Mouse (Mus musculus) bone marrow, adult 2 months (tissue): ENCODE data around the gene Hps4. TPM values are rescaled to one million over a fixed set of nuclear protein-coding genes. Genes with fewer than 3 reads are reported as not detected.

Experiments used
- H3K27ac ChIP-seq: fragments of 200-500 bp; 2 replicates; pipeline ENCODE4 v1.5.1; 2012; ENCODE audit warnings: low read depth, mild to moderate bottlenecking, control low read depth, inconsistent platforms, low read length; ENCODE audit not compliant: control insufficient read depth, poor library complexity, insufficient read depth
- H3K4me1 ChIP-seq: fragments of 200-500 bp; 2 replicates; pipeline ENCODE4 v1.6.1; 2011; ENCODE audit warnings: low read length; ENCODE audit not compliant: control insufficient read depth, insufficient read depth
- H3K4me3 ChIP-seq: fragments of 200-500 bp; replicated peaks from 2 replicates; pipeline ENCODE3; 2011; ENCODE audit warnings: mild to moderate bottlenecking, low read depth, low read length, control low read depth; ENCODE audit not compliant: control insufficient read depth
- CTCF ChIP-seq: fragments of 200-500 bp; IDR thresholded peaks from 2 replicates; pipeline ENCODE4 v1.5.1; 2011; ENCODE audit warnings: low read length, control low read depth; ENCODE audit not compliant: control insufficient read depth, insufficient read depth
- POLR2A ChIP-seq: fragments of 200-500 bp; IDR thresholded peaks from 2 replicates; pipeline ENCODE4 v1.6.1; 2011; ENCODE audit warnings: low read depth, mild to moderate bottlenecking, control low read depth, low read length, borderline replicate concordance; ENCODE audit not compliant: control insufficient read depth
- WGBS: fragments of 180-500 bp; shearing (Covaris S2); methylation state at CpG from one replicate; pipeline ENCODE4 v1.1.7; 2018; 5-methylcytosine and 5-hydroxymethylcytosine counted together
- polyA plus RNA-seq: library from polyadenylated mRNA; stranded (reverse); fragments of >200 nt; gene quantifications from 2 replicates; pipeline ENCODE4 v1.2.4, GENCODE M21; 2011; ENCODE audit warnings: low replicate concordance; ENCODE audit not compliant: missing spikeins, insufficient read depth, insufficient read length

Gene Hps4
- polyA plus RNA-seq, 1 experiment = 42.4 TPM

GRCm38 (mm10) chr5:112343205-112343595 lies 317 bp downstream of the Hps4 start:
- peak overlapping the region; percentile 98 for H3K4me3 ChIP-seq
- H3K27ac ChIP-seq = 0 out of 2 replicates have a peak overlapping the region, but pooled peaks have one; percentile 5
- TF ChIP-seq CTCF (no peak), POLR2A (no peak)
- H3K4me1 ChIP-seq = no peaks in the 10 kb centered on the region; the same call in 1 of the 2 replicates
- WGBS = 0% methylated on average over 24 of the region's 24 CpGs

- TF ChIP-seq CTCF (no peak), POLR2A (no peak)
- Histone ChIP-seq H3K4me3 (no peak overlapping the region), H3K27ac (no peak overlapping the region), H3K4me1 (no peaks in the 10 kb centered on the region; the same call in 1 of the 2 replicates)
- 65% methylated on average over 6 of the region's 6 CpGs for WGBS
Observed at GRCm38 (mm10) chr5:112344092-112344960, 1.4 kb downstream of the Hps4 start.

- H3K4me3 ChIP-seq = no peak overlapping the region
- TF ChIP-seq CTCF (no peak), POLR2A (no peak)
- H3K4me1 ChIP-seq = no peaks in the 10 kb centered on the region; the same call in 1 of the 2 replicates
- no peak overlapping the region for H3K27ac ChIP-seq
- 85% methylated on average over 16 of the region's 16 CpGs for WGBS
Observed at GRCm38 (mm10) chr5:112346211-112346965, 3.5 kb downstream of the Hps4 start.

GRCm38 (mm10) chr5:112349169-112349568 lies 6.3 kb downstream of the Hps4 start:
- WGBS = 88% methylated on average over 8 of the region's 8 CpGs
- no peak overlapping the region for H3K4me3 ChIP-seq
- no peaks in the 10 kb centered on the region for H3K4me1 ChIP-seq
- TF ChIP-seq POLR2A = no peak
- no peak for TF ChIP-seq CTCF
- H3K27ac ChIP-seq = no peak overlapping the region

- WGBS = 42% methylated on average over 6 of the region's 6 CpGs
- Histone ChIP-seq H3K4me3 (no peak overlapping the region), H3K4me1 (no peaks in the 10 kb centered on the region; the same call in 1 of the 2 replicates), H3K27ac (no peak overlapping the region)
- TF ChIP-seq POLR2A = no peak
- TF ChIP-seq CTCF = no peak
Observed at GRCm38 (mm10) chr5:112355493-112355892, 12.6 kb downstream of the Hps4 start.

- TF ChIP-seq POLR2A (no peak), CTCF (no peak)
- 71% methylated on average over 13 of the region's 13 CpGs for WGBS
- Histone ChIP-seq H3K4me3 (no peak within 1 kb of the TSS), H3K27ac (no peak within 1 kb of the TSS), H3K4me1 (no peaks in the 10 kb centered on the region; the same call in 1 of the 2 replicates)
Observed at GRCm38 (mm10) chr5:112355910-112356309, 13.0 kb downstream of the Hps4 start, which contains the start of gene Gm6583. Gene Gm6583 (minus strand): TSS chr5:112356033.

- WGBS = 77% methylated on average over 9 of the region's 9 CpGs
- Histone ChIP-seq H3K4me3 (no peak overlapping the region), H3K27ac (no peak overlapping the region), H3K4me1 (no peaks in the 10 kb centered on the region; the same call in 1 of the 2 replicates)
- no peak for TF ChIP-seq CTCF
- TF ChIP-seq POLR2A = no peak
Observed at GRCm38 (mm10) chr5:112356322-112356721, 13.4 kb downstream of the Hps4 start.

GRCm38 (mm10) chr5:112359520-112359919 lies 16.6 kb downstream of the Hps4 start:
- WGBS = 52% methylated on average over 4 of the region's 4 CpGs
- H3K27ac ChIP-seq = no peak overlapping the region
- TF ChIP-seq CTCF (no peak), POLR2A (no peak)
- H3K4me1 ChIP-seq = no peaks in the 10 kb centered on the region; the same call in 1 of the 2 replicates
- H3K4me3 ChIP-seq = no peak overlapping the region
